Mouse (Mus musculus): Measurements from ENCODE around the gene Klf7.

DNA sequence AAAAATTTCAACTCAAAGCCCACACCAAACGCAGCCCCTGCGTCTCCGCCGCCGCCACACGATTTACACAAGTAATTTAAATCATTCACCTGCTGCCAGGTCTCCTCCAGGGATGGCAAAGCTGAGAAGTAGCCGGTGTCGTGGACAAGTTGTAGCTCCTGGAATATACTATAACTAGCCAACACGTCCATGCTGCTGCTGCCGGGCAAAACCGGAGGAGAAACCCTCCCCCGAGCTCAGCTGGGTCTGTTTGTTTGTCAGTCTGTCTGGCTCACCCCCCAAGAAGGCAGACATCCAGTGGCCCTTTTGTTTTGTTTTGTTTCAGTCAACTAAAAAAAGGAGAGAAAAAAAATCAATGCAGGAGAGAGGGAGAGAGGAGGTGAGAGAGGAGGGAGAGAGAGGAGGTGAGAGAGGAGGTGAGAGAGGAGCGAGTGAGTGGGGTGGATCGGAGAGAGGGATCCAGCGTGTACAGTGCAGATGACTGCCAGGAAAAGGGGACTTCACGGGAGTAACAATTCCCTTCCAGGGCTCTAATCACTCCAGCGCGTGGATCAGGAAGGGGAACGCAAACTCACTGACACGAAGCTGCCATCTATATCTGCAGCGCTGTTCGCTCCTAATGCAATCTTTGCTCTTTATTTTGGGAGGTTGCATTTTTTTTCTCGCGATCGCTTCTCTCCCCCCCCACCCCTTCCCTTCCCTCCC is 1.1 kb downstream of the Klf7 start:
- TF ChIP-seq POLR2A (IDR thresholded peaks at IDR 0.05; ENCODE audit: control insufficient read depth, extremely low read depth, insufficient read depth, low read length, poor library complexity) (0 out of 2 replicates have a peak, but pooled peaks have one; percentile 19), CTCF (IDR thresholded peaks at IDR 0.05; ENCODE audit: borderline replicate concordance, control insufficient read depth, extremely low read depth, insufficient read depth, low read length, poor library complexity) (no peak)

All from thymus, adult 2 months (tissue).